16 mouse cellular contexts compared by ENCODE assay signal in genomic region chr13:25781161-25781560, GRCm38 (mm10).
DNase-seq lines count a peak whose midpoint lies in the region; ATAC-seq and TF ChIP-seq lines count a peak whose summit lies in the region.
"Had no signal": no experiment of that assay in that cellular context is flagged by ENCODE, and none has a peak within 500 bp of the region (broad histone marks: within the 10 kb centered on the region; RNA-seq: fewer than 3 reads in every experiment).

No protein-coding gene starts in this region.

- no peak for ATAC-seq in hindbrain, postnatal 0 days
- ATAC-seq in hindbrain, embryonic 16.5 days, result no peak
- no peak for ATAC-seq in intestine, embryonic 15.5 days

- no peaks in the 10 kb centered on the region for H3K9me3 ChIP-seq in hindbrain, postnatal 0 days (ENCODE audit: low read length)
- H3K9me3 ChIP-seq in hindbrain, embryonic 16.5 days (ENCODE audit: control insufficient read depth, low read length), result no peaks in the 10 kb centered on the region
- H3K9me3 ChIP-seq in intestine, embryonic 15.5 days, result no peaks in the 10 kb centered on the region
- H3K9me3 ChIP-seq: embryonic facial prominence, embryonic 12.5 days; hindbrain, embryonic 15.5 days; limb, embryonic 13.5 days; lung, embryonic 15.5 days; midbrain, embryonic 10.5 days had no signal

- peak; percentile 40 for DNase-seq in hindbrain, postnatal 0 days (ENCODE audit: low spot score)
- DNase-seq in right cerebral cortex, adult 18-20 months, result peak; percentile 2
- no peak for DNase-seq in right cerebral cortex, postnatal 36 days (ENCODE audit: low spot score in 2 of 2)
- peak; percentile 25 to 44 for DNase-seq in heart, postnatal 10 days
- DNase-seq in skeletal muscle tissue, adult 2 months (ENCODE audit: low read depth, low spot score), result peak; percentile 43
- DNase-seq: adrenal gland, postnatal 25 days; cerebellum, adult 11-12 months; thymus, postnatal 4 days had no signal

- intact Hi-C loops in heart, postnatal 10 days (cut with DNase I), result no loop called here

- no peak overlapping the region for H3K9ac ChIP-seq in hindbrain, postnatal 0 days (replicated peaks; ENCODE audit: low read length)
- no peak overlapping the region for H3K9ac ChIP-seq in hindbrain, embryonic 16.5 days (ENCODE audit: low read depth, low read length)
- H3K9ac ChIP-seq in intestine, embryonic 15.5 days, result no peak overlapping the region
- H3K9ac ChIP-seq: embryonic facial prominence, embryonic 12.5 days; hindbrain, embryonic 15.5 days; limb, embryonic 13.5 days; lung, embryonic 15.5 days had no signal

- no peak overlapping the region for H3K4me2 ChIP-seq in hindbrain, postnatal 0 days (ENCODE audit: low read depth, low read length)
- no peak overlapping the region for H3K4me2 ChIP-seq in hindbrain, embryonic 16.5 days (ENCODE audit: low read length)
- H3K4me2 ChIP-seq in intestine, embryonic 15.5 days (replicated peaks), result no peak overlapping the region
- H3K4me2 ChIP-seq: embryonic facial prominence, embryonic 12.5 days; hindbrain, embryonic 15.5 days; limb, embryonic 13.5 days; lung, embryonic 15.5 days had no signal

- H3K27ac ChIP-seq in hindbrain, postnatal 0 days, result no peak overlapping the region
- no peak overlapping the region for H3K27ac ChIP-seq in hindbrain, embryonic 16.5 days (ENCODE audit: low read depth, low read length)
- H3K27ac ChIP-seq in intestine, embryonic 15.5 days, result no peak overlapping the region
- H3K27ac ChIP-seq: embryonic facial prominence, embryonic 12.5 days; hindbrain, embryonic 15.5 days; limb, embryonic 13.5 days; lung, embryonic 15.5 days; midbrain, embryonic 10.5 days had no signal

- H3K4me1 ChIP-seq in hindbrain, postnatal 0 days (ENCODE audit: insufficient read depth, low read length), result no peaks in the 10 kb centered on the region
- no peaks in the 10 kb centered on the region for H3K4me1 ChIP-seq in hindbrain, embryonic 16.5 days (ENCODE audit: control insufficient read depth, insufficient read depth, low read depth, low read length)
- H3K4me1 ChIP-seq in intestine, embryonic 15.5 days (replicated peaks), result no peaks in the 10 kb centered on the region
- H3K4me1 ChIP-seq: embryonic facial prominence, embryonic 12.5 days; hindbrain, embryonic 15.5 days; limb, embryonic 13.5 days; lung, embryonic 15.5 days; midbrain, embryonic 10.5 days had no signal

- TF ChIP-seq CTCF in hindbrain, postnatal 0 days (IDR thresholded peaks at IDR 0.05; ENCODE audit: low read depth), result no peak

- no peaks in the 10 kb centered on the region for H3K36me3 ChIP-seq in hindbrain, postnatal 0 days (ENCODE audit: insufficient read depth, low read length)
- no peaks in the 10 kb centered on the region for H3K36me3 ChIP-seq in hindbrain, embryonic 16.5 days (ENCODE audit: control insufficient read depth, insufficient read depth, low read length)
- H3K36me3 ChIP-seq in intestine, embryonic 15.5 days, result no peaks in the 10 kb centered on the region
- H3K36me3 ChIP-seq: embryonic facial prominence, embryonic 12.5 days; hindbrain, embryonic 15.5 days; limb, embryonic 13.5 days; lung, embryonic 15.5 days; midbrain, embryonic 10.5 days had no signal

- no peak overlapping the region for H3K4me3 ChIP-seq in hindbrain, postnatal 0 days (ENCODE audit: low read length)
- H3K4me3 ChIP-seq in hindbrain, embryonic 16.5 days (ENCODE audit: low read length), result no peak overlapping the region
- no peak overlapping the region for H3K4me3 ChIP-seq in intestine, embryonic 15.5 days (replicated peaks)
- H3K4me3 ChIP-seq: embryonic facial prominence, embryonic 12.5 days; hindbrain, embryonic 15.5 days; limb, embryonic 13.5 days; lung, embryonic 15.5 days; midbrain, embryonic 10.5 days had no signal

- 51% methylated on average over 5 of the region's 5 CpGs for WGBS in hindbrain, postnatal 0 days
- 68% methylated on average over 5 of the region's 5 CpGs for WGBS in hindbrain, embryonic 16.5 days
- WGBS in intestine, embryonic 15.5 days, result 72% methylated on average over 5 of the region's 5 CpGs

- H3K27me3 ChIP-seq in hindbrain, postnatal 0 days (ENCODE audit: insufficient read depth, low read length), result no peaks in the 10 kb centered on the region
- H3K27me3 ChIP-seq in hindbrain, embryonic 16.5 days (replicated peaks; ENCODE audit: control insufficient read depth, insufficient read depth, low read length), result no peaks in the 10 kb centered on the region
- no peaks in the 10 kb centered on the region for H3K27me3 ChIP-seq in intestine, embryonic 15.5 days (replicated peaks)
- H3K27me3 ChIP-seq: CH12.LX; embryonic facial prominence, embryonic 12.5 days; hindbrain, embryonic 15.5 days; limb, embryonic 13.5 days; lung, embryonic 15.5 days had no signal

Comparison
In these comparisons a context has a peak if more than half of its experiments do, and no peak if none do; other contexts are left out.
1. DNase-seq: peak in hindbrain, postnatal 0 days (single experiment), right cerebral cortex, adult 18-20 months (single experiment), heart, postnatal 10 days (2 of 2) and skeletal muscle tissue, adult 2 months (single experiment); none in right cerebral cortex, postnatal 36 days (0 of 2).